In genomic region chr8:128075566-128075965, GRCm38 (mm10) we compare ENCODE assay signal across 26 mouse cellular contexts.
"Had no signal": no experiment of that assay in that cellular context is flagged by ENCODE, and none has a peak within 500 bp of the region (broad histone marks: within the 10 kb centered on the region; RNA-seq: fewer than 3 reads in every experiment).

No protein-coding gene starts in this region.

- H3K4me2 ChIP-seq: heart, embryonic 12.5 days; hindbrain, embryonic 12.5 days; hindbrain, embryonic 14.5 days; intestine, embryonic 15.5 days; limb, embryonic 12.5 days; liver, embryonic 11.5 days; liver, embryonic 13.5 days had no signal

- H3K27ac ChIP-seq: gastrocnemius, adult 2 months; heart, adult 2 months; hindbrain, embryonic 10.5 days; hindbrain, embryonic 12.5 days; hindbrain, embryonic 14.5 days; intestine, embryonic 15.5 days; layer of hippocampus, adult 2 months; left cerebral cortex, adult 2 months; limb, embryonic 10.5 days; limb, embryonic 12.5 days; liver, embryonic 13.5 days had no signal

- H3K36me3 ChIP-seq: heart, embryonic 12.5 days; hindbrain, embryonic 10.5 days; hindbrain, embryonic 12.5 days; intestine, embryonic 15.5 days; limb, embryonic 10.5 days; limb, embryonic 12.5 days; liver, embryonic 13.5 days had no signal

- H3K4me1 ChIP-seq: hindbrain, embryonic 10.5 days; hindbrain, embryonic 12.5 days; intestine, embryonic 15.5 days; limb, embryonic 10.5 days; limb, embryonic 12.5 days; liver, embryonic 13.5 days had no signal

- H3K9ac ChIP-seq: heart, embryonic 12.5 days; hindbrain, embryonic 12.5 days; hindbrain, embryonic 14.5 days; intestine, embryonic 15.5 days; limb, embryonic 12.5 days; liver, embryonic 13.5 days had no signal

- DNase-seq: gastrocnemius, adult 2 months; gastrocnemius, postnatal 10 days; gastrocnemius, postnatal 25 days; heart, adult 2 months; heart, postnatal 10 days; heart, postnatal 4 days; kidney, adult 18-20 months; kidney, adult 8-10 months; kidney, postnatal 10 days; kidney, postnatal 25 days; kidney, postnatal 4 days; liver; liver, embryonic 13.5 days had no signal

- H3K27me3 ChIP-seq: heart, embryonic 12.5 days; hindbrain, embryonic 12.5 days; intestine, embryonic 15.5 days; limb, embryonic 12.5 days; liver, embryonic 13.5 days had no signal

- H3K4me3 ChIP-seq: gastrocnemius, adult 2 months; heart, adult 2 months; heart, embryonic 12.5 days; hindbrain, embryonic 10.5 days; hindbrain, embryonic 12.5 days; intestine, embryonic 15.5 days; layer of hippocampus, adult 2 months; left cerebral cortex, adult 2 months; limb, embryonic 10.5 days; limb, embryonic 12.5 days; liver, embryonic 13.5 days had no signal

- H3K9me3 ChIP-seq: heart, embryonic 12.5 days; hindbrain, embryonic 10.5 days; hindbrain, embryonic 12.5 days; intestine, embryonic 15.5 days; limb, embryonic 10.5 days; limb, embryonic 12.5 days; liver, embryonic 13.5 days had no signal

- ATAC-seq: hindbrain, embryonic 16.5 days; inflammation-experienced regulatory T-cells, adult 6 months; intestine, embryonic 15.5 days; intestine, postnatal 0 days had no signal
